Mouse (Mus musculus) lung, postnatal 36 days (tissue): Measurements from ENCODE around the gene Kansl1.

Experiments used
- DNase-seq: peaks from one replicate; pipeline ENCODE4 v3.0.0; 2022; ENCODE audit warnings: mixed read lengths

The Kansl1 gene

DNA sequence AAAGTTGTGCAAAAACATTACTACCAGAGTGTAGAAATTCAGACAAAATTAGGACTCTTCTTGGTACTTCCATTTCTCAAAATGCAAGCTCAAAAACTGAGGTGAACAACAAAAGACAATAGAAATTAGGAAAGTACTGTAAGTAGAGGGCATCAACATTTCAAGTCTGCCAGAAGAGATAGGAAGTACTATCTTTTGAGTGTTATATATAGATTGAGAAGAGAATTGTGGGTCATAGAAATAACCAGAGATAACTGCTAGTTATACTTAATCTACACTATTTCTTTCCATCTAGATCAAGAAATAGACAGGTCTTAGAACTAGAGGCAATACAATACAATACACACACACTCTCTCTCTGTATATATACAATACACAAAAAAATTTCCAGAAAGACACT is 30.2 kb downstream of the Kansl1 start:
- DNase-seq, result no peak

DNA sequence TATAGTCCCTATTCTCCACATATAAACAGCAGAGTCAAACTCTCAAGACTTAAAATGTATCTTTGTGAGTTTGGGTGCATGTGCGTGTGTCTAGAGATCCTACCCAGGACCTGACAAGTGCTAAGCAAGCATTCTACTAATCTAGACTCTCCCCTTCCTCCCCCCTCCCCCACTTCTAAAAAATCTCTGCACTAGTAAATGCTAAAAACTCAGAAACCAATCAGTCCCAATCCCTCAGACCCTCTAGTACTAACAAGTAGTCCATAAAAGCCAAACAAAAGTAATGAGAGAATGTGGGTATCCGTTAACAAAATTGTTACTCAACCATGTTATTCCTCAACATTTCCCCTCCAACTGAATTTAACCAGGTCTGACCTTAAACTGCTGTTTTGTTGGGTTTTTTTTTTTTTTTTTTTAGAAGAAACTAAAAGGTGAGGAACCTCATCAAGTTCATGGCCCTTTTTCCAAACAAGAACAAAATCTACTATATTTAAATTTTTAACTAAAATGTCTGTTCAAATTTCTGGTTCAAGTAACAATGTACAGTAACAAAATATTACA is 32.2 kb downstream of the Kansl1 start:
- DNase-seq, result no peak

DNA sequence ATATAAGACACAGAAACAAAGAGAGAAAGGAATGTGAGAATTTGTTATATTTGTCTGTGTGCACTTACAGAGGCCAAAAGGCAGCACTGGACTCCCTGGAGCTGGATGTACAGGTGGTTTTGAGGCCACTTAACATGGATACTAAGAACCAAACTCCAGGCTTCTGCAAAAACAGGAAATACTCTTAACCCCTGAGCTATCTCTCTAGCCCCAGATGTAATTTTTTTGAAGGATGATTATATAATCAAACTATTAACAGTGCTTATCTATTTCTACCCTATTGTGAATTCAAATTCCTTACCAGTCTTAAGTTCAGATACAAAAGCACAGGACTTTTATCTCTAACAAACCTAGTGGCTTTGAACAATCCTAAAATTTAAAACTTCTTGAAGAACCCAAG is 32.9 kb downstream of the Kansl1 start:
- no peak for DNase-seq

DNA sequence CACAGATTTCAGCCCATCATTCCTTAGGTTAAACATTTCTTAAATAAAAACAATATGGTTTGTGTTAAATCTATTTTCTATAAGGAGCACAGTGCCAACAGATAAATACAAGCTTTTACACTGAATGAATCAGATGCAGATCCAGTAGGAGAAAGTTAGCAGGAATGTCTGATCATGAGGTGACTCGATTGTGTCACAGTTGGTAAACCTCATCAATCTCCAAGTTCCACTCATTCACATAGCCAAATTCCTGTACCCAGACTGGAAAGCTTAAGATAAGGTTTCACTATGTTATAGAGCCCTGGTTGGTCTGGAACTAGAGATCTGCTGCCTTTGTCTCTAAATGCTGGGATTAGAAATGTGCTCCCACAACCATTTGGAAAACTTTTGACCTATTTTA is 33.5 kb downstream of the Kansl1 start:
- DNase-seq, result no peak

DNA sequence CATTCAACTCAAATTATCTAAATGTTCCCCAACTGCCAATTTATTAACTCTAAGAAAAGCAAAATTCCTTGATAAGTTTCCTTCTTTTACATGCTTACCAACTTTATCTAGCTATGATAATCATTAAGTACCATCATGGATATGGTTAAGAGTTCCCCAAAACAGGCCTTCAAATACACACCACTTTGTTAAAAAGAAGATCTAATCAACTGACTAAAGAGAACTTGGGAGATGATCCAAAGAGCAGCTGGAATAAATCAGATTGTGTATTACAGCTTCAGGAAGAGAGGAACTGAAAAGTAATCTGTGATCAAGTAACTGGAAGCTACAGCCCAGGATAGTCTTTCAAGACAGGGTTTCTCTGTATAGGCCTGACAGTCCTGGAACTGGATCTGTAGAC is 36.4 kb downstream of the Kansl1 start:
- DNase-seq, result no peak

DNA sequence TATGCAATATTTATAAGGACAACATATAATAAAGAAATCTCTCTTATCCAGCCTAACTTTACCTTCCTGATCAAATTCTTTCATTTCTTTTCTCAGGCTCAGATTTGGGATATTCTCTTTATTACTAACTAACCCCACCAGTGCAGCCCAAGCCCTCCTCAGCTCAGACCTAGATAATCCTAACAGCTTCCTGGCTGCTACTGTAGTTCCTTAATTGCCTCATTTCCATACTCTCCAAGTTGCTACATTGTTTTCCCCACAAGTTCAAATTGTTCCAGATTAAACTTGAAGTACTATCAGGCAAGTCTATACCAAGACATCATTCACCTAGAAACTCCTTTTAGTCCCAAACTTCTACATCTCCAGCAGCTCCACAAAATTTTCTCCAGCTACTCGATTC is 36.9 kb downstream of the Kansl1 start:
- no peak for DNase-seq

DNA sequence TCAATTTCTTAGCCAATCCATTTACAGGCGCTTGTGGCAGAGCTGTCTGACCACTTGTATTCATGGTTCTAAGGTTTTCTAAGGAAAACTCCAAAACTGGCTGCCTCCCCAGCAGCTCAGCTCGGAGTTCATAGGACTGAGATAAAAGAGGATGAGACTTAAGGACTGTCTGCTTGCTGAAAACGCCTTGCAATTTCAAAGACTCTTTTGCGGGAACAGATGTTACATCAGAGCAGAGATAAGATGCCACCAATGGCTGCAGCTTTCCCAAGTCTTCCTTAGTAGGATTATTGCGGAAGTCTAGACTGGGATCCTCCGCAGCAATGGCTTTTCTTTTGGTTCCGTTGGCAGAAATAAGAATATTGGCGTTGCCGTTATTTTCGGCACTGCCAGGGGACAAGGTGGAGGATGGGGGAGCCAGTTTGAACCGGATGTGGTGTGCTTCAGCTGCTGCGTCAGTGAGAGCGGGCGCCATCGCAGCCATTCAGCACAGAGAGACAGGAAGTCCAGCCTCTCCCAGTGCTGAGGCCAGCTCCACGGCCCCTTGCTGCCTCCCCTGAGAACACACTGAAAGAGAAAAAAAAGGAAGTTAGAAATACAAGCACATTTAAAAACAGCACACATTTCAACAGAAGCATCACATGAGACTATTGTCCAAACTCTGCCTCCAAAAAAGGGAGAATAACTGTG is 43.8 kb downstream of the Kansl1 start:
- peak; percentile 75 for DNase-seq

DNA sequence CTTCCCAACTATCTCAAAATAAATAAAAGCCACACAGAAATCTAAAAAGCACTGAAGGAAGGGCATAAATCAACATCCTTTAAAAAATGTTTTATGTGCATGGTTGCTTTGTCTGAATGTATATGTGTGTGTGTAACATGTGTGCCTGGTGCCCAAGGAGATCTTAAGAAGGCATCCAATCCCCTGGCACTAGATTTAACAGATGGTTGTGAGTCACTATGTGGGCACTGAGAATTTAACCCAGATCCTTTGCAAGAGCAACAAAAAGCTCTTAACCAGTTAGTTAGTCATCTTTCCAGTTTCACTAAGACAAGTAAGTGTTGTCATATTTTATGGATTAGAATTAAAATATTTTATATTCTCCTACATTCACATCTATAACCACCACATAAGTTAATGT is 56.4 kb downstream of the Kansl1 start:
- DNase-seq, result no peak

DNA sequence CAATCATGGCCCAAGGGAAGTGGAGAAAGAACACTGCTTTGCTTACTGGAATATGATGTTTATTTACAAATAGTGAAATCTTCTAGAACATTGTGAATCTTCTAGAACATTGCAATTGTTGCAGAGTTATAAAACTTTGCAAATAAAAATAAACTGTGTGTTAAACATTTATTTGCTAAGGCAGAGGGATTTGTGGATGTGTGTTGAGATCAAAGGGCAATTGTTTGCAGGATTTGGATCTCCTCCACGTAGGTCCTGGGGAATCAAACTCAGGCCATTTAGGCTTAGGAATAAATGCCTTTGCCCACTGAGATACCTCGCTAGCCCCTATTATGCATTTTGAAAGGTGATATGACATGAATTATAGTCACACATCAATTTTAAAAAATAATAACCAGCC is 61.3 kb downstream of the Kansl1 start:
- DNase-seq, result no peak

DNA sequence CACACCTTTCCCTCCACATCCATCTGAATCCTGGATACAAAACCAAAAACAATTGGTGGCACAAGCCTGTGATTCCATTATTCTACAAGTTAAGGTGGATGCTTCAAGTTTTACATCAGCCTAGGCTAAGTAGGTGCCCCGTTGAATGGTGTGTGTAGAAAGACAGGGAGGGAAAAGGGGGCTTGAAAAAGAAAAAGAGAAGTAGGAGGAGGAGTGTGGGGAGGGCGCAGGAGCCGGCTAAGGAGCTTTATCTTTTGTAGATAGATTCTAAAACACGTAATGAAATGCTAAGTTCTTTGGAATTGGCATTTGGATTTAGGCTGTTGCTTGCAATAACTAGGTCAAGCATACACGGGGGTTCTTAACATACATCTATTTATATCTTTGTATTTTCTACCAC is 67.7 kb downstream of the Kansl1 start:
- no peak for DNase-seq

DNA sequence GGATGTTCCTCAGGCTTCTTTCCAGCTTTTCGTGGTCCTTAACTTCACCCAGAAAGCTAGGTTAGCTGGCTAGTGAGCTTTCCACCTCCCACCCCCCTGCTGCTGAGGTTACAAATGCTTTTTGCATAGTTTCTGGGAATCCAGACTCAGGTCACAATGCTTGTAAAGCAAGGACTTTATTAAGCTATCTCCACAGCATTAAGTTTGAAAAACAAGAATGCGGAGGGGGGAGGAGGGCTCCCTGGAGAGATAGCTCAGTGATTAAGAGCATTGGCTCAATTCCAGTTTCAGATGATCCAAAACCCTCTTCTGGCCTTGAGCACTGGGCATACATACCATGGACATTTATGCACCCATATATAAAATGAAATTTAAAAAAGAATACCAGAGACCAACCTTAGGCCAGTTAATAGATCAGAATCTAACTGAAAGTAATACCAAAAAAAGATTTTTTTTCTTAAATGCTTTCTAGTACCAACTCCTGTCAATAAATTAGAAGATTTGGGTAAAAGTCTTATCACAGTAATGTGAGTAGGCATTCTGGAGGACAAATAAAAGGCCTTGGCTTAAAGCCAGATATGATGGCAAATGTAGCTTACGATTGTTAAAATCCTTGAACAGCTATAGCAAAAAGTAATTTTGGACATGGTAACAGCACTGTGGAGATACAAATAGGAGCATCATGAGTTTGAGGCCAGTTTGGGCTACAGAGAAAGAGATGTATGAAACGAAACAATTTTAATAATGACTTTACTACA is 69.0 kb downstream of the Kansl1 start:
- no peak for DNase-seq

DNA sequence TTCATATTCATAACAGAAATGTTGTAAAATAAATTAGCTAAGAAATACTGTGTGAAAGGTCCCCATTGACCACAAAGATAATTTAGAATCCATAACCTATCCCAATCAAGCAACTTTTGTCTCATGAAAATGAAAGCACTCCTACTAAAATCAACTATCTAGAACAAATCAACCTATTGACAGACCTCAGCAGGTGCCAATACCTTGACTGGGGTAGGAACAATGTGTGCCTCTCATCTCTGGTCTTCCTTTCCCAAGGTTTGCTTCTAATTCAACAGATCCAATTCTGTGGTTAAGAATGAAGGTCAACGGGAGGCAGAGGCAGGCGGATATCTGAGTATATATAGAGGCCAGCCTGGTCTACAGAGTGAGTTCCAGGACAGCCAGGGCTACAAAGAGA is 73.0 kb downstream of the Kansl1 start:
- no peak for DNase-seq

DNA sequence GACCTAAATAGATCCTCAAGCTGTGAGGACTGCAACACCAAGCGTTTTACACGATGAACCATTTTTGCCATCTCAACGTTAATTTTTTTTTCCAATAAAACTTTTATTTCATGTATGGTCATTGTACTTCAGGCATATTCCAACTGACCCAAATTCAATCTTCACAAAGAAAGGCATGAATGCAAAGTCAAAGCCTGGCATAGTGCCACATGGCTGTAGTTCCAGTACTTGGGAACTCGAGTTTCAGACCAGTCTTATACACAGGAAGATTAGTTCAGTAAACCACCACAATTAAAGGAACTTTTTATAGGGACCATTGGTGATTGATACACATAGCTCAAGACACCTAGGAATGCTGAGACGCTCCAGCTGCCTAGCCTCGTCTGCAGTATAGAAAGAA is 75.5 kb downstream of the Kansl1 start:
- peak; percentile 28 for DNase-seq

DNA sequence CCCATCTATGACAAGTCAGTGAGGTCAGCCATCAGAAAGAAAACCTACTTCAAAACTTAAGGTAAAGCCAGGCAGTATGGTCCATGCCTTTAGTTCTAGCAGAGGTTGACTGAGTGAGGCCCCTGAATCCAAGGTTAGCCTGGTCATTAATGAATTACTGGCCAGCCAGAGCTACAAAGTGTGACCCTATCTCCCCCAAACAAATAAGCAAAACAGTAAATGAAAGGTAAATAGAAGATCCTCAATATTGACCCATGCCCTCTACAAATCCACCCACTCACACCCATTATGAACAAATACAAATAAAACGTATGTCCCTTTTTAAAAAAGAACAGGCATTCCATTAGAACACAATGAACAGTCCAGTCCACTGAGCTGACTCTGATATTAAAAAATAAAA is 76.5 kb downstream of the Kansl1 start:
- DNase-seq, result no peak

DNA sequence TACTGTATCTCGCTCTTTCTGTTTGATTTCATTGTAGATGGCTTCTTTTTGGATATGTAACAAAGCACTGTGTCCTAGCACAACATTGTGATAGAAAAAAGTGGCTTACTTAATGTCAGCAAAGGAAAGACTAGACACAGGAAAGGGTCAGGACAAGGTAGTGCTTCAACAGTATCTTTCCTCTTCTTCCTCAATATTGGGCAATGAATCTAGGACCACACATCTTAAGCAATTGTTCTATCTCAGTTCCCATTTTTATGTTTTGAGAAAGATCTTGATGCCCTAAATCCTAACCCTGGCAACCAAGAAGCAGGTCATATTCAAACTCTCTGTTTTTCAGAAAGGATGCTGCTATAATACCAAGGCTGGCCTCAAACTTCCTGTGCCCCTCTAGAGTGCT is 81.4 kb downstream of the Kansl1 start:
- no peak for DNase-seq

DNA sequence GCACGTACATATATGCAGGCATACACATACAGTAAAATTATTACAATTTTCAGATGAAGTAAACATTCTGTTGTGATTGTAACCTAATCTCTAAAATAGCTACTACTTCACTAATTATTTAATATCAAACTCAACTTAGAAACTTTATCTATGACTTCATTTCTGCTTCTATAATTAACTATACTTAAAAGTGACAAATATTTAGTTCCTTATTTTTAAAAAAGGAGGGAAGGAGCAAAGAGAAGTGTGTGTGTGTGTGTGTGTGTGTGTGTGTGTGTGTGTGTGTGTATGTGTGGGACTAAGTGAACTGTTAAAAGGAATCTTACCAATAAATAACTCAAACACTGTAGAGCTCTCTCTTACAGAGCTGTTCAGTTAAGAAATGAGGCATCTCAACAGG is 82.1 kb downstream of the Kansl1 start:
- no peak for DNase-seq

DNA sequence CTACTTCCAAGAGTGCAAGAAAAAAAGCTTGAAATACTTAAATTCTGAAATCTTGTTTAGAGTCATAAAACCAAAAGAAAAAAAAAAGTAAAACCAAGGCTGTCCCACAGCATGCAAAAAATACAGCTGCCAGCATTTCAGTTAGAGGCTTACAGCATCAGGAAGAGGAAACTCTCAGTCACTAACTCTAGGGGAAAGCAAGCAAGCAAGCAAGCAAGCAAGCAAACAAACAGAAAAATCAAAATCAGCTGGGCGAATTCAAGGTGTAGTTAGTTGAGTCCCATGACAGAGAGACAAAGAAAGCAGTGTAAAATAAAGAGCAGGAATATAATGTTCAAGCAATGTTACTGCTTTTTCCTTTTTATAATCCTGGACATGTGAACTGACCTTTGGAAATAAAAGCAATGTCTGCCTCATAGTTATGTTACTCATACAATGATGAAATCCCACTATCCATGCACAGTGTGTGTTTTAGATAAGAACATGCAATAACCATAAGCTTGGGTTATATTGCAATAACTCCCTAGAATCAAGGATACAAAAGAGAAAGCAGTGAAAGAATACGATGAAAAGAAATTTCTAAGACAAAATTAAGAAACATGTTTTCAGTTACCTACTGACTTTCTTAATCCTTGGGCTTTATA is 85.4 kb downstream of the Kansl1 start:
- DNase-seq, result no peak

DNA sequence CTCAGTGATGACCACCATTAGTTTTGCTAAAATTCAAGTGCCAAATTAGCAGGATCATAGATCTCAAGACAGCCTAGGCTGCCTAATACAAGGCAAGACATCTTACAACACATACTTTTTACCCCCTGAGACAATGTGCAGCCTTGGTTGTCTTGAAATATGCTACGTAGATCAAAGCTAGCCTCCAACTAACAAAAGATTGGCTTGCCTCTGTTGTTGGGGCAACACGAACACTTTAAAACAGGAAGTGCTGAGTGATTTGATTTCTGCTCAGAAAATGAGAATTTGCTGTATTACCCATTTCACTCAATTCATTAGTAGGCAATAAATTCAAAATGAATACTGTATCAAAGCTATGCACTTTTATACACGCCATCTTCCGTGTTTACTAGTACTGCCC is 86.8 kb downstream of the Kansl1 start:
- no peak for DNase-seq

DNA sequence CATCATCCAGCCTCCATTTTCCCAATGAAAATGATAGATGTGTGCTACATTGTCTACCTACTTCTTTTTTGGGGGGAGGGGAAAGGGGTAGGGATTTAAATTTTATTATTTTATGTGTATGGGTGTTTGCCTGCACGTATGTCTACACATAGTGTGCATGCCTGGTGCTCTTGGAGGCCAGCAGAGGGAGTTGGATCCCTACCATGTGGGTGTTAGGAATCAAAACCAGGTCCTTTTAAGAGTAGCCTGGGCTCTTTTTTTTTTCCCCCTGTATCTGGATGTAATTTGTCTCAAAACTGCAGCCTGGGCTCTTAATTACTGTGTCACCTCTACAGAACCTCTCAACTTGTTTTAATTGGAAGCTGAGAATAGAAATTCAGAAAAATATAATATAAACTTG is 89.0 kb downstream of the Kansl1 start:
- DNase-seq, result peak; percentile 50

DNA sequence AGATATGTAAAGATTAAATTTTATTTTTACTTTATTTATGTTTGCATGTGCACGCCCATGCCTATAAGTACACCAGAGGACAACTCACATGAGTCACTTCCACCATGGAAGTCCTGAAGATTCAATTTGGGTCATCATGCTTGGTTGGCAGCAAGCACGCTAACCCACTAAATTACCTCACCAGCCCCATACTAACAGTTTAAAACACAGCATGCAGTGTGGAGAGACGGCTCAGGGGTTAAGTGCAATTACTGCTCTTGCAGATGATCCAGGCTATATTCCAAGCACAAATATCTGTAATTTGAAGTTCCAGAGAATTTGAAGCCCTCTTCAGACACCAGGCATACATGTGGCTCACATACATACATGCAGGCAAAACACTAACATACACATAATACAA is 92.4 kb downstream of the Kansl1 start:
- no peak for DNase-seq

DNA sequence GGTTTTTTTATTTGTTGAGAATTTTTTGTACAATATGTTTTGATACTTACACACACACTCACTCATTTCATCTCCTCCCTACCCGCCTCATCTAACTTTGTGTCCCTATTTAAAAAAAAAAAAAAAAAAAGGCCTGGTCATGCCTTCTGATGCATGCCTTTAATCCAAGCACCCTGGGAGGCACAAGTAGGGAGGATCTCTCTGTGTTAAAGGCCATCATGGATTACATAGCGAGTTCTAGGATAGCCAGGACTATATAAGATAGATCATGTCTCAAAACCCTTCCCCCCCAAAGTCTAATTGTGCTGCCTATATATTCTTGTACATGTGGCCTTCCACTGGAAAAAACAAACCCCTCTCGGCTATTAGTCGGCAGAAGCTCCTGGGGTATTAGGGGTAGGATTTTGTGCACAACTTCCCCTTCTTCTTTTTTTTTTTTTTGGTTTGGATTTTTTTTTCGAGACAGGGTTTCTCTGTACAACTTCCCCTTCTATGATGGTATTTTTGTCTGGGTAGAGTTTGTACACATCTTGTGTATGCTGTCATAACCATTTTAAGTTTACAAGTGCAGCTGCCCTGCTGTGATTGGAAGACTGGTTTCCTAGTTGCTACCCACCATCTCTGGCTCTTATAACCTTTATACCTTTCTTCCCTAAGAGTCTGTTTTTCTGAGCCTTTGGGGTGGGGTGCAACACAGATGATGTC is 101.0 kb downstream of the Kansl1 start:
- DNase-seq, result no peak

DNA sequence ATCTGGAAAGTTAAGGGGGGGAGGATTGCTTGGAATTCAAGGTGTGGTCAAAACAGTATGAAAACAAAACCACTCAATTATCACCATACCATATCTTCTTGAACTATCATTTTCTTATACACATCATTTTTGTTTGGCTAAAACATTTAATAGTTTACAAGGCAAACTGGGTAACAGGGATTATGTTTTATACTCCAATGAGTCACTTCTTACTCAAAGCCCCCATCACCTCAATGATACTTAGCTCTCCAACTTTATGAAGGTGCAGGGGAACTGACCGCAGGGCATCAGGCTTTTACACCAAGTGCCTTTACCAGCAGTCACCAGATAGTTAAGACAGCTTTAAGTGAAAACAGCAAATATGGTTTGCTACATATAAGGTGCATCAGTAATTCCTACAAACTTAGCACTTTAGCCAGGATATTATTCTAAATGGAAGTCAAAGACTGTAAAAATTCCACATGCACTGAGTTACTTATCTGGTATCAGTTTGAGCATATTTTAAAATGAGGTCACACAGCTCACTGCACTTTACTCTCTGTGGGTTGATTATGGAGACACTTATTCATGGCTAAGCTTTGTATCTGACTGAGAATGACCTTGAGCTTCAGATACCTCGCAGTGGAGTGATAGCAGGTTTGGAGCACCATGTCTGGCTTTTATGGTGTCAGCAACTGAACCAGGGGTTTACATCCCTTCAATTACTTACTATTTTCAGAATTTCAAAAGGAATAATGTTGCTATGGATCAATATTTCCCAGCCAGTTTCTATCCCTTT is 104.6 kb downstream of the Kansl1 start:
- DNase-seq, result no peak

DNA sequence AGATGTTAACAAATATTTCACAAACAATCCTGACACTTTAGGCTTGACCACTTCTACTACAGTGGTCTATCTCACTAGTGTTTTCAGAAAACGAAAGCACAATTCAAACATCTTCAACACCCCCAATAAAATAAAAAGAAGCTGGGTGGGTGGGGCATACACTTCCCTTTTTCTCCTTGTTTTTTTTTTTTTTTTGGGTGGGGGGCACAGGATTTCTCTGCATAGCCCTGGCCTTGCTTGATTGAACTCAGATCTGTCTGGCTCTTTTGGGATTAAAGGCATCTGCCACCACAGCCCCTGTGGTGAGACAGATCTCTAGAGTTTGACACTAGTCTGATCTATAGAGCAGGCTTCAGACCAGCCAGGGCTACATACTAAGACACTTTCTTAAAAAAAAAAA is 106.0 kb downstream of the Kansl1 start:
- DNase-seq, result no peak
